Mouse (Mus musculus): Measurements from ENCODE around the gene Gm8773. TPM values are rescaled to one million over a fixed set of nuclear protein-coding genes. Genes with fewer than 3 reads are reported as not detected.
A peak's percentile ranks its signal among the peaks of the same experiment; 100 is the strongest.

The Gm8773 gene
- polyA plus RNA-seq (2014; fragmentation: Nextera tagmentation; extraction: Ambion mirVana) = 10.3 and 12.5 TPM in 2 replicates

DNA sequence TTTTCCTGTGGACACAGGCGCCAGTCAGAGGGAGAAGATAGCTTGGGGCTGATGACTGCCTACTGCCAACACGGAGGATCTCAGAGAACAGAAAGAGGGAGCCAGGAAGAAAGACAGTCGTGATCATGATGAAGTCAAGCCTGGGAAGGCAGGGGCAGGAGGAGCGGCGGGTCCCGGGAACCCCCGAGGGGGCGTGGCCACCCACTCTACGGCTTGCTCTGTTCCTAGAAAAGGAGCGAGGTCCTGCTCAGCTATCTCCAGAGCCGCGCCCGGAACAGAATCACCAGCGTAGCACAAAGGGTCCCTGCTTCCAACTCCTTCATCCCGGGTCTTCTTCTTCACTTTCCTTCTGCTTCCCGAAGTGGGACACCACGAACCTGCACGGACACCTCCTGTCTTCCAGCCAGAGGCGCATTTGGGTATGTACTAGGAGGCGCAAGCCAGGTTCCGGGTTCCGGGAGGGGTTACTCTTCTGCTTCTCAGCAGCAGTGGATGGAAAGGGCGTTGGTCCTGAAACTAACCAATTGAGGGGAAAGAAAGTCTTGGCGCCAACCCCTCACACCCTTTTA, at the start of gene Gm8773:
Gene Gm8773 (plus strand): TSS at position 51 of the 569 bp plus-strand sequence.
- peak within 1 kb of the TSS; percentile 50 for H3K4me3 ChIP-seq (replicated peaks; ENCODE audit: low read depth, low read length)
- H3K27me3 ChIP-seq (ENCODE audit: control insufficient read depth, insufficient read depth, low read length) = peaks cover 5% of the 10 kb centered on the region; the same call in 1 of the 2 replicates
- H3K27ac ChIP-seq (replicated peaks; ENCODE audit: low read depth, low read length) = no peak within 1 kb of the TSS
- H3K36me3 ChIP-seq (ENCODE audit: control insufficient read depth, insufficient read depth, low read length) = no peaks in the 10 kb centered on the region
- 1% methylated on average over 24 of the region's 24 CpGs for WGBS
- DNase-seq = peak; percentile 73
- peak within 1 kb of the TSS; percentile 61 for H3K9ac ChIP-seq (replicated peaks; ENCODE audit: low read length)
- ATAC-seq (ENCODE audit: low FRiP score, low TSS enrichment) = peak; percentile 82
- no peaks in the 10 kb centered on the region for H3K9me3 ChIP-seq (ENCODE audit: control insufficient read depth, low read length)
- H3K4me1 ChIP-seq (ENCODE audit: control insufficient read depth, insufficient read depth, low read length) = no peaks in the 10 kb centered on the region
- H3K4me2 ChIP-seq (ENCODE audit: low read length) = peak within 1 kb of the TSS; percentile 70

DNA sequence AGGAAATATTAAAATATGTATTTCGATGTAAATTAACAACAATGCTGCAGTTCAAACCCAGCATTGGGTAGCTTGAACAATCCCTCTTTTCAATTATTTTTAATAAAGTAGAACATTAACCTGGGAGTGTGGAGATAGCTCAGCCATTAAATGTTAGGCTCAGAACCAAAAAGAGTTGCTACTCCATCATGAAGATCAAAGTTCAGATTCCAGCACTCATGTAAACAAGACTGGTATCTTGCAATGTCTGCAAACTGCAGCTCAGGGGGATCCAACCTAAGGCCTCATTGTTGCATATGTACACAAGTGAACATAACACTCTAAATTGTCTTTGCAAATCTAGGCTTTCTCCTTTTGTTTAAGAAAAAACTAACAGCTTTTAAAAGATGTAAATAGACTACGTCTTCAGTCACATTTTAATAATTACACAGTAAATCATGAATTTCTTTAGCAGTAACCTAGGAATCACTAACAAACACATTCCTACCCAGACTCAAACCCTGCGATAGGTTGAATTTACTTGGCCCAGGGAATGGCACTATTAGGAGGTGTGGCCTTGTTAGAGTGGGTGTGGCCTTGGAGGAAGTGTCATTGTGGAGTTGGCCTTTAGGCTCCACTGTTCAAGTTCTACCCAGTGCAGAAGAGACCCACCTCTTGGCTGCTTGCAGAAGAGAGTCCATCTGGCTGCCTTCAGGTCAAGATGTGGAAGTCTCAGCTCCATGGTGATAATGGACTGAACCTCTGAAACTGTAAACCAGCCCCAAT, 39.8 kb upstream of the Gm8773 start:
- Histone ChIP-seq H3K27me3 (ENCODE audit: control insufficient read depth, insufficient read depth, low read length) (no peaks in the 10 kb centered on the region), H3K9me3 (ENCODE audit: control insufficient read depth, low read length) (no peaks in the 10 kb centered on the region), H3K4me2 (ENCODE audit: low read length) (no peak overlapping the region), H3K27ac (replicated peaks; ENCODE audit: low read depth, low read length) (no peak overlapping the region), H3K9ac (replicated peaks; ENCODE audit: low read length) (no peak overlapping the region), H3K4me3 (replicated peaks; ENCODE audit: low read depth, low read length) (no peak overlapping the region), H3K36me3 (ENCODE audit: control insufficient read depth, insufficient read depth, low read length) (peaks cover 7% of the 10 kb centered on the region), H3K4me1 (ENCODE audit: control insufficient read depth, insufficient read depth, low read length) (no peaks in the 10 kb centered on the region)
- DNase-seq (no peak), ATAC-seq (ENCODE audit: low FRiP score, low TSS enrichment) (no peak)
- 93% methylated on average over 3 of the region's 3 CpGs for WGBS

DNA sequence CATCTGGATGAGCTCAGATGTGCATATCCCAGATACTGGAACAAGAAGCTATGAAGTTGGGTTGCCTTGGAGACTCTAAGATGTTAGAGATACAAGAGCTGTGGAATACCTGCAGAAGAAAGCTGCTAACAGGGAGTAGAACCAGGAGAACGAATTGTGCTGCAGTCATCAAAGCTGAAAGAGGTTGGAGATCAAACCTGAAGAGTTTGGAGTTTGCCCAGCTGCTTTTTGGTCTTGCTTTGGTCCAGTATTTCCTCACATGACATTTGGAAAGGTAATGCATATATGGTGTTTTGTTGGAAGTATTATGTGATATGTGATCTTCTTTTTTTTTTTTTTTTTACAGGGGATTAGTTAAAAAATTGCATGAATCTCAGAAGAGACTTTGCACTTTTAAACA, 37.5 kb upstream of the Gm8773 start:
- peaks cover 18% of the 10 kb centered on the region for H3K36me3 ChIP-seq (ENCODE audit: control insufficient read depth, insufficient read depth, low read length)
- WGBS = 93% methylated on average over 1 of the region's 1 CpGs
- H3K4me3 ChIP-seq (replicated peaks; ENCODE audit: low read depth, low read length) = no peak overlapping the region
- H3K27me3 ChIP-seq (ENCODE audit: control insufficient read depth, insufficient read depth, low read length) = no peaks in the 10 kb centered on the region
- DNase-seq (no peak), ATAC-seq (ENCODE audit: low FRiP score, low TSS enrichment) (no peak)
- H3K4me2 ChIP-seq (ENCODE audit: low read length) = no peak overlapping the region
- H3K9ac ChIP-seq (replicated peaks; ENCODE audit: low read length) = no peak overlapping the region
- H3K4me1 ChIP-seq (ENCODE audit: control insufficient read depth, insufficient read depth, low read length) = no peaks in the 10 kb centered on the region
- H3K9me3 ChIP-seq (ENCODE audit: control insufficient read depth, low read length) = no peaks in the 10 kb centered on the region
- no peak overlapping the region for H3K27ac ChIP-seq (replicated peaks; ENCODE audit: low read depth, low read length)

DNA sequence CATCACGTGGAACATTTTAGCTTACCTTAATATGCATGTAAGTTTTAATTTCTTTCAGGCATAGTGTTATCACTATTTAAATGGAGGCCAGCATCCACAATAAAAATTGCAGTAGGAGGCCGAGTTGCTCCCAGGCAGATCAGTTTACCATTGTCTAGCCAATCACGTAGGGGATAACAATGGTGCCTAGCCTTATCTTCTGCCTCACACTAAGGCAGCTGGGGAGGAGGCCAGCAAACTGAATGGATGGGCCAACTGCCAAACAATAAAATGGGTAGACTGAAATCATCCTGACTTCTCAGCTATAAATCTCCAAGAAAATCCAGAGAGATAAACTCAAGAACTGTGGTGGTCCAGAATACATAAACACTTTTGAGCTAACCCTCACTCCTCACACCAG, 33.8 kb upstream of the Gm8773 start:
- H3K9ac ChIP-seq (replicated peaks; ENCODE audit: low read length) = no peak overlapping the region

DNA sequence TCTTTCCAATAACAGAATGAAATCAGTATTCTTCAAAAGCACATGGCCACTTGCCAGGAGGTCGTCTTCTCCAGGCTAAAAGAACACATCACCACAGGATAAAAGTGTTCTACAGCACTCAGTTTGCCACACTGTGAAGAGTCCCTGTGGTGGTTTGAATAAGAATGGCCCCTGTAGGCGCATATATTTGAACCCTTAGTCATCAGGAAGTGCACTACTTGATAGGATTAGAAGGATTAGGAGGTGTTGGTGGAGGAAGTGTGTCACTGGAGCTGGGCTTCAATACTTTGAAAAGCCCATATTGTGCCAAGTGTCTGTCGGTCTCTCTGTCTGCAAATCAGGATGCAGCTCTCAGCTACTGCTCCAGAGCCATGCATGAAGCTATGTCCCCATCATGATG, 33.2 kb upstream of the Gm8773 start:
- Histone ChIP-seq H3K4me2 (ENCODE audit: low read length) (no peak overlapping the region), H3K9me3 (ENCODE audit: control insufficient read depth, low read length) (no peaks in the 10 kb centered on the region), H3K9ac (replicated peaks; ENCODE audit: low read length) (no peak overlapping the region), H3K4me1 (ENCODE audit: control insufficient read depth, insufficient read depth, low read length) (no peaks in the 10 kb centered on the region), H3K36me3 (ENCODE audit: control insufficient read depth, insufficient read depth, low read length) (peaks cover 50% of the 10 kb centered on the region), H3K27me3 (ENCODE audit: control insufficient read depth, insufficient read depth, low read length) (no peaks in the 10 kb centered on the region), H3K4me3 (replicated peaks; ENCODE audit: low read depth, low read length) (no peak overlapping the region), H3K27ac (replicated peaks; ENCODE audit: low read depth, low read length) (no peak overlapping the region)
- DNase-seq (no peak), ATAC-seq (ENCODE audit: low FRiP score, low TSS enrichment) (no peak)
- 25% methylated on average over 3 of the region's 3 CpGs for WGBS

More for the DNA sequence above, 33.8 kb upstream of the Gm8773 start:
- Histone ChIP-seq H3K4me3 (replicated peaks; ENCODE audit: low read depth, low read length) (no peak overlapping the region), H3K4me2 (ENCODE audit: low read length) (no peak overlapping the region), H3K27me3 (ENCODE audit: control insufficient read depth, insufficient read depth, low read length) (no peaks in the 10 kb centered on the region), H3K27ac (replicated peaks; ENCODE audit: low read depth, low read length) (no peak overlapping the region), H3K4me1 (ENCODE audit: control insufficient read depth, insufficient read depth, low read length) (no peaks in the 10 kb centered on the region), H3K36me3 (ENCODE audit: control insufficient read depth, insufficient read depth, low read length) (peaks cover 49% of the 10 kb centered on the region), H3K9me3 (ENCODE audit: control insufficient read depth, low read length) (no peaks in the 10 kb centered on the region)
- no peak for ATAC-seq (ENCODE audit: low FRiP score, low TSS enrichment)
- 65% methylated on average over 3 of the region's 3 CpGs for WGBS
- peak; percentile 27 for DNase-seq

DNA sequence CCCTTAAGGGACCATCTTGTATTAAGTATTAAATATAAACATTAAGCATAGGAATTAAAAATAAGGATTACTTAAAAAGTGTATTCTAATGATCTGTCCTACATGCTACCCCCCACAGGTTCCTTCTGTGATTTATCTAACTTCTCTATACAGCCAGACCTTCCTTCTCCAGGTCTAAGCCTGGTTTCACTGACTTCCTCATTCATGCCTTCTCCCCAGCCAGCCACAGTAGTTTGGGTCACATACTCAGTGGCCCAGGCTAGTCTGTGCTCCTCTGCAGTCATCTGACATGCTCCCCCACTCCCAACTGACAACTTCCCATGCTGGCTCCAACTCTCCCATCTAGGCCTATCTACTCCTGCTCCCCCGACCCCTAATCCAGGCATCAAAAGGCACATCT, 22.5 kb upstream of the Gm8773 start:
- WGBS = 100% methylated on average over 1 of the region's 1 CpGs

DNA sequence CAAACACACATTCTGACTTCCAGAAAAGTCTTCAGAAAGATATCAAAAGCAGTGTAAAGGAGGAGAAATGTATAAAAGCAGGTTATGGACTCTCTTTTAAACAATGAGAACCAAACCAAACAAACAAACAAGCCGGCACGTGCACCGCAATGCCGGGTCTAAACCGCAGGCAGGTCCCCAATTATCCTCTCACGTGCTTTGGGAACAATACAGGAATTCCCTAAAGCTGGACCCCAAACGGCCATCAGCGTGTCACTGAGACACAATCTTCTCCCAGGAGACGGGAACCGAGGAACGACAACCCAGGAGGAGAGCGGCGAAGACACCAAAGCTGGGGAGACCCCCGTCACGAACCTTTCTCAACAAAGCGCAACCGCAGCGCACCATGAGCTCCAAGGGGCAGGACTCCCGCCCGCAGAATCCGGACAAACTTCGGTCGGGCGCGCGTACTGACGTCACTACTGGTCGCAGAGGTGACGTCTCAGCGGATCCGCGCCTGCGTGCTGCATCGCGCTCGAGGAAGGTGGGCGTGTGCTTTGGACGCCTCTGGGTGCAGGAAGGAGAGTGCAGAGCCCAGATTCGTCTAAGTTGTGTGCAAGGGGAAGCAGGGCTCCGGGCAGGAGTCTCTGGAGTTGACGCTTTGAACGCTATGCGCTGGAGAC, 14.4 kb upstream of the Gm8773 start, which contains the start of gene Gtpbp10:
Gene Gtpbp10 (minus strand): TSS at position 460 of the 662 bp plus-strand sequence.
- WGBS = under 1% methylated on average over 43 of the region's 43 CpGs
- H3K27ac ChIP-seq (replicated peaks; ENCODE audit: low read depth, low read length) = peak within 1 kb of the TSS; percentile 70
- H3K4me1 ChIP-seq (ENCODE audit: control insufficient read depth, insufficient read depth, low read length) = peaks cover 11% of the 10 kb centered on the region; the same call in 1 of the 2 replicates
- H3K27me3 ChIP-seq (ENCODE audit: control insufficient read depth, insufficient read depth, low read length) = no peaks in the 10 kb centered on the region
- H3K36me3 ChIP-seq (ENCODE audit: control insufficient read depth, insufficient read depth, low read length) = peaks cover 10% of the 10 kb centered on the region
- ATAC-seq (ENCODE audit: low FRiP score, low TSS enrichment) (peak; percentile 99), DNase-seq (peak; percentile 97)
- peak within 1 kb of the TSS; percentile 64 for H3K9ac ChIP-seq (replicated peaks; ENCODE audit: low read length)
- H3K9me3 ChIP-seq (ENCODE audit: control insufficient read depth, low read length) = no peaks in the 10 kb centered on the region
- peak within 1 kb of the TSS; percentile 66 for H3K4me3 ChIP-seq (replicated peaks; ENCODE audit: low read depth, low read length)
- H3K4me2 ChIP-seq (ENCODE audit: low read length) = peak within 1 kb of the TSS; percentile 74

More for the DNA sequence above, 22.5 kb upstream of the Gm8773 start:
- Histone ChIP-seq H3K4me3 (replicated peaks; ENCODE audit: low read depth, low read length) (no peak overlapping the region), H3K9me3 (ENCODE audit: control insufficient read depth, low read length) (no peaks in the 10 kb centered on the region), H3K27me3 (ENCODE audit: control insufficient read depth, insufficient read depth, low read length) (no peaks in the 10 kb centered on the region), H3K4me2 (ENCODE audit: low read length) (no peak overlapping the region), H3K9ac (replicated peaks; ENCODE audit: low read length) (no peak overlapping the region), H3K36me3 (ENCODE audit: control insufficient read depth, insufficient read depth, low read length) (peaks cover 50% of the 10 kb centered on the region), H3K27ac (replicated peaks; ENCODE audit: low read depth, low read length) (no peak overlapping the region), H3K4me1 (ENCODE audit: control insufficient read depth, insufficient read depth, low read length) (no peaks in the 10 kb centered on the region)
- DNase-seq = no peak
- no peak for ATAC-seq (ENCODE audit: low FRiP score, low TSS enrichment)

DNA sequence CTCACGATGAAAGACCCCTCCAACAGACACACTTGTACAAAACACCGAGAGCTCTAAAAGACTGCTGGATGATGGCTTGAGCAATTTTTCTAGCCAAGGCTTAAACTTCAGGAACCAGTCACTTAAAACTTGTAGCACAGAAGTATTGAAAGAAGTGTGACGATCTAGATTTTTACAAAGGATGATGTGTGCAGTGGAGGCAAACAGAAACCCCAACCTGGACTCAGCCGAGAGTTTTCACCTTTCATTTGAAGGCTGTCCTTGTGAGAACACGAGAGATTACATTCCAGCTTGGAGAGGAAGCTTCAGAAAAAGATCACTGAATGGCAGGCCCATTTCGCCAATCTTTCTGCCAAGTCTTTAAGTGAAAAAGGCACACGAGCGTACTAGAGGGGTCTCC, 13.8 kb upstream of the Gm8773 start:
- H3K27ac ChIP-seq (replicated peaks; ENCODE audit: low read depth, low read length) = peak overlapping the region; percentile 70
- H3K36me3 ChIP-seq (ENCODE audit: control insufficient read depth, insufficient read depth, low read length) = peaks cover 4% of the 10 kb centered on the region
- 45% methylated on average over 8 of the region's 8 CpGs for WGBS
- H3K9me3 ChIP-seq (ENCODE audit: control insufficient read depth, low read length) = no peaks in the 10 kb centered on the region
- peak overlapping the region; percentile 66 for H3K4me3 ChIP-seq (replicated peaks; ENCODE audit: low read depth, low read length)
- ATAC-seq (ENCODE audit: low FRiP score, low TSS enrichment) (peak; percentile 22; the same call in 1 of the 2 replicates), DNase-seq (no peak)
- peak overlapping the region; percentile 64 for H3K9ac ChIP-seq (replicated peaks; ENCODE audit: low read length)
- no peaks in the 10 kb centered on the region for H3K27me3 ChIP-seq (ENCODE audit: control insufficient read depth, insufficient read depth, low read length)
- peaks cover 11% of the 10 kb centered on the region; the same call in 1 of the 2 replicates for H3K4me1 ChIP-seq (ENCODE audit: control insufficient read depth, insufficient read depth, low read length)
- peak overlapping the region; percentile 74 for H3K4me2 ChIP-seq (ENCODE audit: low read length)
